Mouse (Mus musculus) 3T3-L1 (cell line): ENCODE results near the gene Dbp.

Experiments used
- DNase-seq: peaks from one replicate; pipeline ENCODE4 v3.0.0-alpha.2; 2015; ENCODE audit warnings: low read depth, low spot score

Dbp gene

GRCm38 (mm10) chr7:45693921-45694591 is 10.8 kb upstream of the Dbp start, which contains the start of gene Sec1:
Gene Sec1, minus strand, starts transcription at chr7:45694402.
- no peak for DNase-seq

- DNase-seq, result no peak
Observed at GRCm38 (mm10) chr7:45695098-45695497, 9.8 kb upstream of the Dbp start.

DNA sequence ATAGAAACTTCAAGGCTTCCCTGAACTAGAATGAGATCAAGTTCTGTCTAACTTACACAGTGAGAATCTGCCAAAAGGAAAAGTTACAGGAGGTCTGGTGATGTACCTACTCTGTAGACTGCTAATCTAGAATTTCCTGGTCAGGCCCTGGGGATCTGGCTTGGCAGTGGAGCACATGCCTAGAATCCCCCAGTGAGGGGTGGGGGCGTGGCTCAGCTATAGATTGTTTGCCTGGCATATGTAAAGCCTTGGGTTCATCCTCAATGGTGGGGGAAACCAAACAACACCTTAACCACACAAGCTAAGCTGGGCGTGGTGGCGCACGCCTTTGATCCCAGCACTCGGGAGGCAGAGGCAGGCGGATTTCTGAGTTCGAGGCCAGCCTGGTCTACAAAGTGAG is 7.0 kb upstream of the Dbp start:
- no peak for DNase-seq

DNA sequence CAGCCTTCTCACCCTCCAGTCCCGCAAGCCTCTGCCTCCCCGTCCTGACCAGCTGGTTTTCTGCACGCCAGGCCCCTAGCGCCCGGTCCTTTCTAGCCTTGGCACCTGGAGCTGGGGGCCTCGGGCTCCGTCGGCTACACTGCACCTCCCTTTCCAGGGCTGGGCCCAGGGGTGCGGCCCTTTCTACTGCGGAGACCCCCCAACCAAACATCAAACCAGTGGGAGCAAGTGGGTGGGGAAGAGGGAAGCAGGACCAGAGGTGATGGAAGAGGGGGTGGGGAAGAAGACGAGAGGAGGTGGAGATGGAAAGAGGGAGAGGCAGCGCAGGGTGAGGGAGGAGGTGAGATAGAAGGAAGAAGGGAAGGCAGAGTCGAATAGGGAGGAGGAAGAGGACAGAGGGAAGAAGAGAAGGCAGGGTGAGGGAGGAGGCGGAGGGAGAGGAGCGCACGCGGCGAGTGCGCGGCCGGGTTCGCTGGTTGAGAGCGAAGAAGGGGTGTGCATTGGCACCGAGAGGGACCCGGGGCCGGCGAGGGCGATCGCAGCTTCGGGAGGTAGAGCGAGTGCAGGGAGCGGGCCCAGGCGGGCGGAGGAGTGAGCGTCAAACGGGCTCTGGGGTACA is 5.3 kb upstream of the Dbp start, which contains the start of gene Car11:
Gene Car11 (plus strand): TSS at position 321 of the 619 bp plus-strand sequence.
- no peak for DNase-seq

DNA sequence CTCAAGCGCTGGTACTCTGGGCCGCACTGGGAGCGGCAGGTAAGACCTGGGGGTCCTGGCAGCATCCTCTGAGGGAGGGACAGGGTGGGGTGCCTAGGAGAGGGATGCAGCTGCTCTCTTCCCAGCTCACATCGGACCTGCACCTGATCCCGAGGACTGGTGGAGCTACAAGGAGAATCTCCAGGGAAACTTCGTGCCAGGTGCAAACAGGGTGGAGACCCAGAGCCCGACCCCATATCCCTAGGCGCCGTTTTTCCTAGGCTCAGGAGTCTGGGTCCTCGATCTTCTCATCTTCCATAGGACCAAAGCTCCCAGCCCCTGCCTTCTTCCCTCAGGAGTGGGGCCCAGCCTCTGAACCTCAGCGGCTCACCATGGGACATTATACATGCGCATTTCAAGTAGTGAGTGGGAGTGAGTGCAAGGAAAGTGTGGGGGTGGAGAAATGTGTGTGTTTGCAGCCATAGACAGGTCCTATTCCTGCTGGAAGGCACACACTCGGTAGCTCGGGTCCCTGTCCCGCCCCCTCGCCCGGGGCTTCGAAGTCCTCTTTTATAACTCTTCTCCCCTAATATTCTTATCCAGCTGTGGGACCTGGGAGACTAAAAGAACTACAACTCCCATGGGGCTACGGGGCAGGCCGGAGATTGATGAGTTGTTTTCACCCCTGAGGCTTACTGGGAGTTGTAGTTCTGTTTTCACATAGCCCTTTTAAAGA is 4.4 kb upstream of the Dbp start:
- DNase-seq, result peak; percentile 87

DNA sequence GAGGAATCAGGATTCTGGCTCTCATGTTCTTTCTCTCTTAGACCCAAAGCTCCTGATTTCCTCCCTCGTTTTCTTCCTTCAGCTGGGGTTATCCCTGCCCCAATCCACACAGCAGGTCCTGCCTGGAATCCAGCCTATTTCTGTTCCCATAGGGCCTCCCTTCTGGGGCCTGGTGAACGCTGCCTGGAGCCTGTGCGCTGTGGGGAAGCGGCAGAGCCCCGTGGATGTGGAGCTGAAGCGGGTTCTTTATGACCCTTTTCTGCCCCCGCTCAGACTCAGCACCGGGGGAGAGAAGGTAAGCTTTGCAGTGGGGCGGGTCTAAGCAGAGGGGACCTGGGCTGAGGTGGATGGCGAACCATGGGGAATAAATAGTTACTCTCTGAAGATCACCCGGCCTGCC is 3.8 kb upstream of the Dbp start:
- no peak for DNase-seq

DNA sequence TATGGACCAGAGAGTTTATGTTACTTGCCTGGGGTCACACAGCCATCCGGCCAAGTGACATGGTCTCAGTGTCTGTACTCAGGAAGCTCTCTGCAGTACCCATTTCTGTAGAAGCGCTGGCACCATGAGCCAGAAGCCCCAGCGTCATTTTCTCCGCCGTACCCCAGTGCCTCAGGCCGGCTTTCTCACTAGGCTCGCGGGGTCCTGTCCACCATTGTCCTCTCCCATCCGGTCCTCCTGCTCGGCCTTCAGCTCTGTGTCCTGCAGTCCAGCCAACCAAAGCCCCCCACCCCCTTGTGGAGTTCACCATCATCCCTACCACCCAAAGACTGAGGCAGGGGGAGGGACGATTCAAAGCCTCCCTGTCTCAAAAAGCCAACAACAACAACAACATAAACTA is 3.3 kb upstream of the Dbp start:
- no peak for DNase-seq

DNA sequence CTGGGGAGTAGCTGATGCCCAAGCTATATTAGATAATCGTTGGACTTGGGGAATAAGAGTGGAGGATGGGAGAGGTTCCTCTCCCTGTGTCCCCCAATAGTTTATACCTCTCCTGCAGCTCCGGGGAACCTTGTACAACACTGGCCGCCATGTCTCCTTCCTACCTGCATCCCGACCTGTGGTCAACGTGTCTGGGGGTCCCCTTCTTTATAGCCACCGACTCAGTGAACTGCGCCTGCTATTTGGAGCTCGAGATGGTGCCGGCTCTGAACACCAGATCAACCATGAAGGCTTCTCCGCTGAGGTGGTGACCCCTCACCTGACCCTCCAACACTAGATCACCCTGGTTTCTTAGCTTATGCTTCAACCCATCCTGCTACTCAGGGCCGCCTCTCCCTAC is 2.6 kb upstream of the Dbp start:
- DNase-seq, result no peak

- DNase-seq, result no peak
Observed at GRCm38 (mm10) chr7:45702809-45703520, 1.9 kb upstream of the Dbp start.

DNA sequence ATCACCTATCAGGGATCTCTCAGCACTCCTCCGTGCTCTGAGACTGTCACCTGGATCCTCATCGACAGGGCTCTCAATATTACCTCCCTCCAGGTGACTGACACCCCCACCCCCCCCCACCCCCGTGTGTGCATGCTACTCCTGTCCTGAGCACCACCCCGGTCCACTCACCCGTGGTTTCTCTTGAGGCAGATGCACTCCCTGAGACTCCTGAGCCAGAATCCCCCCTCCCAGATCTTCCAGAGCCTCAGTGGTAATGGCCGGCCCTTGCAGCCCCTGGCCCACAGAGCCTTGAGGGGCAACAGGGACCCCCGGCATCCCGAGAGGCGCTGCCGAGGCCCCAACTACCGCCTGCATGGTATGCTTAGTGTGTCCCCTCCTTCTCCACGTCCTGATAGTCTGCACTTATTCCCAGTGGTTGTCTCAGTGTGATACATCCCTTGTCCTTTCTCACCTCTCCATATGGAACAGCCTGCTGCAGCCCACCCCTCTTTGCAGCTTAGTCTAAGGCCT is 1.3 kb upstream of the Dbp start:
- no peak for DNase-seq

GRCm38 (mm10) chr7:45704046-45704559 is 785 bp upstream of the Dbp start:
- DNase-seq, result peak; percentile 85

DNA sequence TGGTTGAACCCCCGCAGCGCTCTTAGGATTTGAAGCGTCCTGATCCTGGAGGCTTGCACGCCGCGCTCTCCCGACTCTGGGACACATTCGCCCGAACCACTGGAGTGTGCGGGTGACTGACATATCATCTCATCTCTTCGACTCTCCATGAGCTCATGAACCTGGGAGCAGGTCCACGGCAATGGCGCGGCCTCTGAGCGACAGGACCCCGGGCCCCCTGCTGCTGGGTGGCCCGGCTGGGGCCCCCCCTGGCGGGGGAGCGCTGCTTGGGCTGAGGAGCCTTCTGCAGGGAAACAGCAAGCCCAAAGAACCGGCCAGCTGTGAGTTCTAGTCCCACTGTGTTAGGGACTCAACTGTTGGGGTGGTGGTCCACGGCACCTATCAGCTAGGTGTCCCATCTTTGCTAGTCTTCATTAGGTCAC is 566 bp downstream of the Dbp start:
- no peak for DNase-seq

DNA sequence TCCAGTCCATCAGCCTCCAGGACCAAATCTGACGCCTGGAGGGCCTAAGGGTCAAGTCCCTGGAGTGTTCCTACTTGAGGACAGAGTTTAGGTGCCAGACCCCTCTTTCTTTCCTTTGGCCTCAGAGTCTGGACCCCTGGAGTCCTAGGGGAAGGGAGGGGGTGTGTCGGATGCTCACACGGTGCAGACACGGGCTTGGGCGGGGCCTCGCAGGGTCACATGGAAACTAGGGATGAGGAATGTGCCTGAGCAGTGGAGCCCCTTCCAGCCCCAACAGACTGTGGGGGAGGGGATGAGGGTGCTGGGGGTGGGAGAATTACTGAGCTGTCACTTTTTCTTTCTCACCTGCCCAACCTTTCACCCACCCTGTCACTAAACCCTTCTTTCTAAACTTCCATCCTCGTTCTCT is 989 bp downstream of the Dbp start:
- DNase-seq, result peak; percentile 75

DNA sequence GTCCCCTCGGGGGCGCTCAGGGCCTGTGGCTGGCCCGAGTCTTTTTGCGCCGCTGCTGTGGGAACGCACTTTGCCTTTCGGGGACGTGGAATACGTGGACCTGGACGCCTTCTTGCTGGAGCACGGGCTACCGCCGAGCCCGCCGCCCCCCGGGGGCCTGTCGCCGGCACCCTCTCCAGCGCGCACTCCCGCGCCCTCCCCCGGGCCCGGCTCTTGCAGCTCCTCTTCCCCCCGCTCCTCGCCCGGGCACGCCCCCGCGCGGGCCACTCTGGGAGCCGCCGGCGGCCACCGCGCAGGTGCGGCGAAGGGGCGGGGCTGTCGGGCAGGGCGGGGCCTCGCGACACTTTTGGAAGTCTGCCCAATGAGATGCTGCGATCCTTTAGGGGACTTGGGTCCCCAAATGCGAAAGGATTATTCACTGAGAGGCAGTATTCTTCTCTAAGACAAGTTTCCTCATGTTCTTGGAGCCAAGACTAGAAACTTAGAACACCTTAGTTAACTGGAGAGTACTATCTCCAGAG is 1.9 kb downstream of the Dbp start:
- DNase-seq, result peak; percentile 56

- peak; percentile 84 for DNase-seq
Observed at GRCm38 (mm10) chr7:45707375-45707967, 2.6 kb downstream of the Dbp start.

- no peak for DNase-seq
Observed at GRCm38 (mm10) chr7:45708221-45708761, 3.4 kb downstream of the Dbp start.

DNA sequence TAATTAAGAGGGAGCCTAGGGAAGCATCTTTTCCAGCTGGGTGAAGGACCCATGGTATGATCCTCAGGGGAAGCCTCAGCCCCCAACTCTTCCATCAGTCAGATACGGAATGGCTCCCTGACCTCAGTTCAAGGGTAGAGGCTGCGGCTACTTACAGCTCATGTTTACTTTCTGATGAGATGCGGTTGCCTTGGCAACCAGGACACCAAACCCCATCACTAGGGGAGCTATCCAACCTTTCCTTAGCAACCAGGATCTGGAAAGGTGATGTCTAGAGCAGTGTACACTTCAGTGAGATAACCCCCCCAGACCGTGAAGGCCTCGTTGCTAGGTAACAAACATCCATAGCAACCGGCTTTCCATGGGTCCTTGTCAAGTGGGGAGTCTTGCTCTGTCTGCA is 4.1 kb downstream of the Dbp start:
- no peak for DNase-seq

DNA sequence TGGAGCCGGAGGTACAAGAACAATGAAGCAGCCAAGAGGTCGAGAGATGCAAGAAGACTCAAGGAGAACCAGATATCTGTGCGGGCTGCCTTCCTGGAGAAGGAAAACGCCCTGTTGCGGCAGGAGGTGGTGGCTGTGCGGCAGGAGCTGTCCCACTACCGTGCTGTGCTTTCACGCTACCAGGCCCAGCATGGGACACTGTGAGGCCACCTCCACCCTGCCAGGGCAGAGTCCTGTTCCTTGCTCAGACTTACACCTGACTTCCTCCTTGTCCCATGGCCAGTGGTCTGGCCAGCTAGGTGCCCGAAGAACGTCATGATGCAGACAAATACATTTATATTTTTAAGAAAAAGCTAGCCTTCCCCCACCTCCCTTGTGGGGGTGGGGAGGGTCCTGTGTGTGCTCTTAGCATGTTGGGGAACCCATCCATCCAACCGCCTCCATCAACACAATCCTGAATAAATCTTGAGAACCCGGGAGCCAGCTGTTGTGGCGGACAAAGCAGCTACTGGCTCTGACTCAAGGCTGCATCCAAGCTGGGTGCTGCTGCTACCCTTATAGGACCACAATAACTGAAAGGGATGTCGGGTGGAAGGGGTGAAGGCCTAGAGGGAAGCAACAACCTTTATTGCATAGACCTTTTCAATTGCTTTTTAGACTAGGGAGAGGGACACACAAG is 4.9 kb downstream of the Dbp start:
- DNase-seq, result no peak

DNA sequence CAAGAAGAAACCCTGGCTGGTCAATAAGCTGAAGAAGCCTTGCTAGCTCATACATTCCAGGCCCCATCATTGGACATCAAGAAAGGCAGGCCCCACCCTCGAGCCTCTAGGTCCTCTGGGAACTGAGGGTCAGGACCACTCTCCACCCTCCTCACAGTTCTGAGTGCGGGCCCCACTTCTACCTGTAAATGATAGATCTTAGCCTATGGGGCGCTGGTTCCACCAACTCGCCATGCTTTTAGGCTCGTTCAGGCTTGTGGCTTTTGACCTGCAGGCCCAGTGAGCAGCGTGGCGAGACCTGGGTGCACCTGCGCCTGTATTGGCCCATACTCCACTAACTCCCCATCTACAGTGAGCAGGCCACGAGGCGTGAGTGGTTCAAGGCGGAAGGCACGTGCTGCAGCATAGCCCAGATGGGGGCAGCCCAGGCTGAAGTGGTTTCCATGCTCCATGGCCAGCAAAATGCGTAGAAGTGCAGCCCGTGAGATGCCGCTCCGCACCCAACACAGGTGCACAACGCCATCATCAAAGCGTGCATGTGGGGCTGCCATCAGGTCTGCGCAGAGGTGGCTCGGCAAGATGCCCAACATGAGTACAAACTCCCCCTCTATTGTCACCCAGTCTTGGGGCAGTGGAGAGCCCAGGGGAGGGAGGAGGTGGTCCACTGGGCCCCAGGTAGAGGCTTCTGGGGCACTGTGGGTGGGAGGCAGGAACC is 5.7 kb downstream of the Dbp start:
- no peak for DNase-seq
